Mouse (Mus musculus) 3134 (cell line): ENCODE results near the gene Skap2.

Source experiments
- DNase-seq: peaks from one replicate; pipeline ENCODE4 v3.0.0-alpha.2; 2011; ENCODE audit warnings: low spot score; ENCODE audit not compliant: insufficient read length; ENCODE audit errors: extremely low read depth

Gene Skap2

GRCm38 (mm10) chr6:52005963-52006648 lies 6.2 kb downstream of the Skap2 start:
- no peak for DNase-seq

GRCm38 (mm10) chr6:52005616-52005962 lies 6.8 kb downstream of the Skap2 start:
- no peak for DNase-seq

GRCm38 (mm10) chr6:52004995-52005394 lies 7.4 kb downstream of the Skap2 start:
- no peak for DNase-seq

- peak; percentile 8 for DNase-seq
These were observed 9.7 kb downstream of the Skap2 start for GRCm38 (mm10) chr6:52002676-52003075.

GRCm38 (mm10) chr6:51999157-51999478 lies 13.2 kb downstream of the Skap2 start:
- DNase-seq: no peak

GRCm38 (mm10) chr6:51998409-51999156 lies 13.8 kb downstream of the Skap2 start:
- no peak for DNase-seq

- DNase-seq: no peak
These were observed 24.4 kb downstream of the Skap2 start for GRCm38 (mm10) chr6:51987999-51988398.

GRCm38 (mm10) chr6:51977638-51978037 lies 34.7 kb downstream of the Skap2 start:
- DNase-seq: no peak

GRCm38 (mm10) chr6:51975751-51976150 lies 36.6 kb downstream of the Skap2 start:
- no peak for DNase-seq

- DNase-seq: no peak
These were observed 53.4 kb downstream of the Skap2 start for GRCm38 (mm10) chr6:51958992-51959391.

GRCm38 (mm10) chr6:51956048-51956792 lies 56.1 kb downstream of the Skap2 start:
- DNase-seq: no peak

GRCm38 (mm10) chr6:51947661-51948060 lies 64.7 kb downstream of the Skap2 start:
- DNase-seq: no peak

GRCm38 (mm10) chr6:51944916-51945315 lies 67.4 kb downstream of the Skap2 start:
- DNase-seq: no peak

GRCm38 (mm10) chr6:51933998-51934397 lies 78.4 kb downstream of the Skap2 start:
- DNase-seq: no peak

GRCm38 (mm10) chr6:51933034-51933611 lies 79.2 kb downstream of the Skap2 start:
- no peak for DNase-seq

GRCm38 (mm10) chr6:51927101-51927500 lies 85.2 kb downstream of the Skap2 start:
- DNase-seq: no peak

- no peak for DNase-seq
These were observed 90.5 kb downstream of the Skap2 start for GRCm38 (mm10) chr6:51921831-51922230.

- no peak for DNase-seq
These were observed 103.9 kb downstream of the Skap2 start for GRCm38 (mm10) chr6:51908495-51908894.

GRCm38 (mm10) chr6:51905659-51906058 lies 106.7 kb downstream of the Skap2 start:
- DNase-seq: no peak

GRCm38 (mm10) chr6:51901544-51901943 lies 110.8 kb downstream of the Skap2 start:
- DNase-seq: no peak

GRCm38 (mm10) chr6:51898318-51898994 lies 113.9 kb downstream of the Skap2 start:
- DNase-seq: no peak
